Mouse (Mus musculus): ENCODE data around the gene Mllt3.

Mllt3 gene

DNA sequence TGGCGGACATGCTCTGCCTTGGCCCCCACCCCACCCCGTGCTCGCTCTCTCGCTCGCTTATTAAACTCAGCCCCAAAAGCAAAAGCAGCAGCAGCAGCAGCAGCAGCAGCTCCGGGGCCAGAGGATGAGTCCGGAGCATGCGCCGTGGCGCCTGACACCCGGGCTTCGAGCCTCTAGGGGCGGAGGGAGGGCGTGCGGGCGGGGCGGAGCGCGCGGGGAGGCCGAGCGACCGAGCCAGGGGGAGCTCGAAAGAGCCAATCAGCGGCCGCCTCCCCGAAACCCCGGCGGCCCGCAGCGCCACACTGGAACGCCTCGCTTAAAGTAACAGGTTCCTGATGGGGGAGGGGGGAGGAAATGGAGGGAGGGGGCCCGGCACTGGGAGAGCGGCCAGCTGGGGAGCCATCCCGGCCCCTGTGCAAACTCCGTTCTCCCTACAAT, at the start of gene Mllt3:
Gene Mllt3, minus strand, starts transcription at position 149 of the 438 bp plus-strand sequence.
- DNase-seq (ENCODE audit: low spot score): peak; percentile 95

DNA sequence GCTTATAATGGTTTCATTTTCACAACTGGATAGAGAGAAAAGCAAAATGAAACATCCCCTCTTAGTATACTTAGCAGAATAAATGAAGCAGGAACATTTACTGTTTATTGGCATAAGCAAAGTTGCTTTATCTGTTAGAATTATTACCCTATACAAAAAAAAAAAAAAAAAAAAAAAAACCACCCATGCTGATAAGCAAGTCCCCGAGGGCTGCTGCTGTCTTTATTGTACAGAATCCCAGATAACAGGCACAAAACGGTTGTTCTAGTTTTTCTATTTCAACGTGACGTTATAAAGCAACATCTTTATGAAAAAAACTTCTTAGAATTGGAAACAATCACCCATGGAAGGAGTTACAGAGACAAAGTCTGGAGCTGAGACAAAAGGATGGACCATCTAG, 49.2 kb upstream of the Mllt3 start:
- DNase-seq (ENCODE audit: low spot score): no peak

DNA sequence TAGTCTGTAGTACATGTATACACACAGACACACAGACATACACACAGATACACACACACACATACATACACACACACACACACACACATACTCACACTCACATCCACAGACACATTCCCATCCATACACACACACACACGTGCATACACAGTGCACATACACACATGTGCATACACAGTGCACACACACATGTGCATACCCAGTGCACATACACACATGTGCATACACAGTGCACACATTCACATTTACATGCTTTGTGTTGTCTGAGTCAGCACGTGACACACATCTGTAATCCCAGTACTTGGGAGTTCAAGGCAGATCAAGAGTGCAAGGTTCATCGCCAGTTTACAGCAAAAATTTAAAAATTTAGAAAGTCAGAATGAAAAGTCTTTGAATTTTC, 48.7 kb upstream of the Mllt3 start:
- no peak for DNase-seq (ENCODE audit: low spot score)

DNA sequence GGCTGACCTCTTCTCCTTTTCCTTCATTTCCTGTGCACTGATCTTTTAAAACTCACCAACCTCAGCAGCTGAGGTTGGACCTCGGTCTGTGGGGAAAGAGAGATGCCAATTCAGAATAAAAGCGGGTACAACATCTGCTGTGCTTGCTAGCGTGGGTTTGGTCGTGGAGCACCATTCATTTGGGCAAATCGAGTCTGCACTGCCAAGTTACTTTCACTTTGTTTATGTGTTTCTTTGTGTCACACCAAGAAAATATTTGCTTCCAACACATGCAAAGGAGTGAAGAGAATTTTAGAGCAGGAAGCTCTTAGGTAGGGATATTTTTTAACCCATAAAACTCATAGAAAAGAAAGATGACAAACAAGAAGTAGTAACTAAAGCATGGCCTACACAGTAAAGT, 48.3 kb upstream of the Mllt3 start:
- no peak for DNase-seq (ENCODE audit: low spot score)

DNA sequence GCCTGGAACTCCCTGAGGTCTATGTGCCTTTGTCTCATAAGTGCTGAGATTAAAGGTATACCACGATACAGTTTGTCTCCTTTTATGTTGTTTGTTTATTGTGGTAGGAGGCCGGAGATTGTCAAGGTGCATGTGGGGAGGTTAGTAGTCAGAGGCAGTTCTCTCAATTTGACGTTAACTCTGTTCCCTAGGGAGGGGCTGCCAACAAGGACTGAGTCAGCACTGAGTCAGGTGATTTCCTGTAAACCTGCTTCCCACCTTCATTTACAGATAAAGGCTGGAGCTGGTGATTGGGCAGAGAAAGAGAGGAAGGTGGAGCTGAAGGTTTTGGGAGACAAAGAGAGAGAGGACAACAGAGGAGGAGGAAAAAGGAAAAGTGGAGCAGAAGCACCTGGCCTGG, 45.8 kb upstream of the Mllt3 start:
- no peak for DNase-seq (ENCODE audit: low spot score)

DNA sequence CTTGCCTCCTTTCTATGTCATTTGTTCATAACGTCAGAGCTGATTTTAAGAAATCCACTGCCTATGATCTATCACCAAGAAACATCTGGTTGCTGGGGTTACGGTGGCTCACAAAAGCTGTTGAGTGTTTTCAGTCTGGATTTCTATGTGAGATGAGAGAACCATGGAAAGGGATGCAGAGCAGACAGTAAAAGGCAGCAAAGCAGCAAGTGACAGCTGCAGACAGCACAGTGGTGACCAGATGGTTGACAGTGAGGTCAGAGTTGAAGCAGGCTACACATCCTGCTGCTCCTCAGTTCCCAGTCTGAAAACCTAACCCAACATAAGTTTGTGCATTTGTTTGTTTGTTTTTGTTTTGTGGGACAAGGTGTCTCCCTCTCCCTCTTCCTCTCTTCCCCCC, 42.2 kb upstream of the Mllt3 start:
- no peak for DNase-seq (ENCODE audit: low spot score)

DNA sequence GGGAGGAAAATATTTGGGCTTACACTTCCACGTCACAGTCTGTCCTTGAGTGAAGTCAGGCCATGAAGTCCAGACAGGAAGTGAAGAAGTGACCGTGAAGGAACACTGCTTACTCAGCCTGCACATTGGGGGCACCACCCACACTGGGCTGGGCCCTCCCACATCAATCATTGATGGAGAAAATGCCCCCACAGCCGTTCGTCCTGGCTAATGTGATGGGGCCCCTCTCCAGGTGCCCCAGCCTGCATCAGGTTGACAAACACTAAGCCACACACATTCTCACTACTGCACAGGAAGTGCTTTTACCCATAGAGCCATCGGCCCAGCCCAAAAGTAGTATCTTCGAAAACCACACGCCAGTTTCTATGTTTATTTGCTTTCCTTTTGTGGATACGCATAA, 13.1 kb upstream of the Mllt3 start:
- DNase-seq (ENCODE audit: low spot score): no peak

DNA sequence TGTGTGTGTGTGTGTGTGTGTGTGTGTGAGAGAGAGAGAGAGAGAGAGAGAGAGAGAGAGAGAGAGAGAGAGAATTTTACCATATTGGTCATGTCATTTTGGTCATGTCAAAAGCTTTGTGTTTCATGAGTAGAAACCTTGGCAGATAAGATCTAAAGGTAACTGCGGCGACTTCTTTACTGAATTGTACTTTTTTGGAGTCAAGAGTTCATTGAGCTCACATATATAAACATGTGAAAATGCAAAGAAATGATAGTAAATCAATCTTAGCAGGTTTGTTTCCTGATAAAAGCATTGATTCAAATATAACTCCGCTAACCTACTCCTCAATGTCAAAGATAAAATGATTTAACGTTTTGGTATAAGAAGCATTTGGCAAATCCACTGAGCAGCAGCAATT, 12.0 kb upstream of the Mllt3 start:
- DNase-seq (ENCODE audit: low spot score): no peak

DNA sequence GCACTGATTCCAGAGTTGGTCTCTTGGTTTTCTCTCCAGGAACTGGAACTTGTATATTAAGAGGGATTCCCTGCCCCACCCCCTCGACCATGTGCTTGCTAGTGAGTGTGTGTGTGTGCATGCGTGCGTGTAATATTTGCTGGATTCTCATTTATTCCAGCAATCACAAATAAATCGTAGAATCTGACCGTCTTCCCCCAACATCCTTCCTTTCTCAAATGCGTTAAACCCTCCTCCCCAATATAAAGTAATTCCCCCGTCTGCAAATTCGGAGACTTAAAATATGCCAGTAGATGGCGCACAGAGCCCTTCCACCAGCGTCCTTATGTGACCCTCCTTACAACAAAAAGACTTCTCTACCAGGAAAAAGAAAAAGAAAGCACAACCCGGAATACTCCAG, 2.2 kb upstream of the Mllt3 start:
- peak; percentile 60 for DNase-seq (ENCODE audit: low spot score)

DNA sequence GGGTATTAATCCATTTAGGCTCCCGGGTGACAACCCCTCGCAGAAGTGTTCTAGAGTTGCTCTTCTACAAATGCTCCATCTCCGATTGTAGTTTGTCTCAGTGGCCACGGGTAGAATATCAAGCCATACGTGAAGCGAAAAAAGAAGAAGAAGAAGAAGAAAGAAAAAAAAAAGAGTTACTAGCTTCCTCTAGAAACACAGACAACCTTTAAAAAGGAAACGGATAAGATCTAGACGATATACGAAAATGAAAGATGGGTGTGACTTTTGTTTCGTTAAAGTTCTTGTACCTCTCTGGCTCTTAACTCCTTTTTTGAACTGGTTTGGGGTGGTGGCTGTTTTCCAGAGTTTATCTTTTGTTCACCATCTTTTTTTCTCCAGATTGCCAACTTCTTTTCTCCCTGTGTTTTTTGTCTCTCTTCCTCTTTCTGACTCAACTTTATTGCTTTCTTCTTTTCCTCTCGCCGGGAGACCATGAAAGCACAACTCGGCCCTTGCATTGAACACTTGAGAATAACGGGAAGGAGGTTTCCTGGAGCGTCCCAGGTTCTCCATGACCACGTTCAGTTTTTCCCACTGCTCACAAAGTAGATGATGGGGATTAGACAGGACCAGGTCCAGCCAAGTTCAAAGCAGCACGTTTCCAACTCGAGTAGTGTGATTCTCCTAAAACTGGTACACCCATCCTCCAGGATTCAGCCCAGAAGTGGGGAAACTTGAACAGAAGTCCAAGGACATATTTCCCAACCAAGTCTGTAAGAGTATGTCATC, 1.4 kb upstream of the Mllt3 start:
- peak; percentile 15 for DNase-seq (ENCODE audit: low spot score)

DNA sequence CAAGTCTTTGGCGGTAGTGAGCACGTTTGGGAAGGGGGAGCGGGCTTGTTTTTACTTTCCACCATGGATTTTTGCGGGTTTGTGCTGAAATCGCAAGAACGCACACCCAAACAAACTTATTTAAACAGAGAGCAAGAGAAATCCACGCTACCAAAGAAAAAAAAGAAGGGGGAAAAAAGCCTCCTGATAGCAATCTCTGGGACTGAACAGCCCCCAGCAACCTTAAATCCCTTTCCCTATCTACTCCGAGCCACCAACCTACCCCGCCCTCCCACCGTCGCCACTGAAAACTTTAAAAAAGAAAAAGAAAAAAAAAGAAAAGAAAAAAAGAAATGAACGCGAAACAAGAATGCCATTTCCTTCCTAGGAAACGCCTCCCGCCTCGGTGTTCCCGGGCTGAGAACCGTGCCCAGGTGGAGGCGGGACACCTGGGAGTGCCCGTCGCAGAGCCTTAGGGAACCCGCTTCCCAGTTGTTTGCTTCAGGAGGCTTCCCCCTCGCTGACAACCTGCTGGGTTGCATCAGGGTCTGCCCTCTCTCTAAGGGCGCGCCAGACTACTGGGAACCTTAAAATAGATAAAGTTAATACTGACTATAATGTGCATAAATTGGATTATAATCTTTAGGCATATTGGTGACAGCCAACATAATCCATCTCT, 694 bp upstream of the Mllt3 start:
- peak; percentile 12 for DNase-seq (ENCODE audit: low spot score)

DNA sequence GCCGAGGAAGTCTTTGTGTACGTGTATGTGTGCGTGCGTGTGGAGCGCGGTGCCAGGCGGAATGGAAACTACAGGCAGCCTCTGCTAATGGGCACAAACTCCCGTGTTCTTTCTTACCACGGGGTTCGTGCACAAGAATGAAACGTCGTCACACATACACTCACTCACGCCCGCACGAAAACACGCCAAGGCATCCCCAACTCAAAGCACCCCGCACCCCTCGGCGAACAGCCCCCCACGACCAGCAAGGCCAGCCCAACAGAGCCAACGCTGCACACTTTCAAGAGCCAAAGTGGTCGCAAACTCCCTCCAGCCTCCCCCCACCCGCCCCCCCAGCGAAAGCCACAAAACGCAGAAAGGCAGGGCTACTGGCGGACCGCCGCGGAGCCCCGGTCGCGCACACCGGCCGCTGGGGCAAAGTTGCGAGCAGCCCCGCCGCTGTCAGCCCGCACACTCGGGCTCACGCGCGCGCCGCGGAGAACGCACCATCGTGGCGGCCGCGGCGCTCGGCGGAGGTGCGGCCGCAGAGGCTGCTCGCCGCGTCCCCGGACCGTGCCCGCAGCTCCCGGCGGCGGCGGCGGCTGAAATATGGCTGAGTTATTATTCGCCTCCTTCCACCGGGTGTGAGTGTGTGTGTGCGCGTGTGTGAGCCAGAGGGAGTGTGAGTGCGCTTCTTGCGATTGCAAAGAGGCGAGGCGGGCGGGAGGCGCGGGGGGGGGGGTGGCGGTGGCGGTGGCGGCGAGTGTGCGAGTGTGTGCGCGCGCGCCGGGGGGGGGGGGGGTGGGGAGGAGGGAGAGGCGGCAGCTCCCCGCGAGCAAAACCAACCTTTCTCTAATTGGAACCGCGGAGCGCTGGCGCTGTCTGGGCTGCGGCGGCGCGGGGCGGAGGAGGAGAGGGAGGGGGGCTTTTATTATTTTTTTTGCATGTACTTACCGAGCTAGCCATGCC, 739 bp downstream of the Mllt3 start:
- DNase-seq (ENCODE audit: low spot score): peak; percentile 60

DNA sequence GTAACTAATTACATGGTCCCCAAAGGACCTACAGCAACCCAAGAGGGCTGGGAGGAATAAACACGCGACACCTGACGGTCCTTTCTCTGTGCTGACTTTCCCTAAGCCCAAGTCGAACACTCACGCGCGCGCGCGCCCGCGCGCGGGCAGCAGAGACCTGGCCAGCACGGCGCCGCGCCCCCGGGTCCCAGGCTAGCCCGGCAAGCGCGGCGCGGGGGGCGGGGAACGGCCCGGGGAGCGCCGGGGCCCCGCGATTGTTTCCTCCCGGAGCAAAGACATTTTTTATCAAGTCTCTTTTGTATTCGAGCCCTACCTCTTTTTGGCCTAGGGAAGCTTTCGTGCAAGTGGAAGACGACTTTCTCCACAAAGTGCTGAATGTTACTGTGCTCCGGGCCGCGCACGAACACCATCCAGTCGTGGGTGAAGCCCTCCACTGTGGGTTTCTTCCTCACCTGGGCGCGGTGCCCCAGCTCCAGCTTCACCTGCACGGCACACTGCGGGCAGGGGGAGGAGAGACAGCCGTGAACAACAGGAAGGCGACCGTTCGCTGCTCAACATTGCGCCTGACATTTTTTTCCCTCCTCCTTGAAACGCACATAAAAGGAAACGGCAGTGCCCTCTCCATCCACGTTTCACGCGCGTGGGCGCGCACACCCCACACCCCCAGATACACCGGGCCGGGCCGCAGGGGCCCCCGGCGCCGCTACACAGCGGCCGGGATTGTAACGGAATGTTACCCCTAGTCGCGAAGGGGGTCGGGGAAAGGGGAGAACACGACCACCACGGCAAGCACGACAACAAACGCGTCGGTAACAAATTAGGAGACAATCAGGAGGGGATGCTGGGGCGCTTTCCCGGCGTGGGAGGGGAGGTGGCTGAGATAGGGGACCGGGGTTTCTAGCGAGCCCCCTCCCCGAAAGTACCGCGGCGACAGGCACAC, 1.7 kb downstream of the Mllt3 start:
- DNase-seq (ENCODE audit: low spot score): no peak

DNA sequence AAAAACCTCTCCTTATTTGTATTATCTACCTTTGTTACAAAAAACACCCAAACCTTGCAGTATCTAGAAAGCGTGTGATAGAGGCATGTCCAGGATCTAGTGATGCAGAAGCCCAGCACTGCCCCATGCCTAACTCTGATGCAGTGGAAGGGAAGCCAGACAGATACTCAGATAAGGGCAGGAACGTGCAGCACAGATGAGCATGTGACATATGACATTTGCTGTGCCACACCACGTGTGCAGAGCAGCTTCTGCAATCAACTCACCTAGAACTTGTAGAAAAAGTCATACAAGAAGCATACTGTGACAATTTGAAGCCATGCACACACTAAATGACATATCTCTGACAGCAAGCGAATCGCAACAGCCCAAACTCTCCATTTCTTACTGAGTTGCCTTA, 9.6 kb downstream of the Mllt3 start:
- DNase-seq (ENCODE audit: low spot score): no peak

DNA sequence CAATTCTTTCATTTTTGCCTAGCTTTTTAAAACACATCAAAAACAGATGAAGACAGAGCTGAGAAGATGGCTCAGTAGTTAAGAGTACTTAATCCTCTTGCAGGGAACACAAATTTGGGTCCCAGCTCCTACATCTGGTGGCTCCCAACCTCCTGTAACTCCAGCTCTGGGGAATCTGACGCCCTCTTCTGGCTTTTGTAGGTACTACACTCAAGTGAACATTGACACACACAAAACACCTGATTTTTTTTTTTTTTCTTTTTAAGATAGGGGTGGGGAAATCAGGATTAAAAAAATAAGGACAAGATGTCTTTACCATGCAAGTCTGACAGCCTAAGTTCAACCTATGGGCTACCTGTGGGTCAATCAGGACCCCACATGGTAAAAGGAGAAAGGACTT, 10.5 kb downstream of the Mllt3 start:
- no peak for DNase-seq (ENCODE audit: low spot score)

DNA sequence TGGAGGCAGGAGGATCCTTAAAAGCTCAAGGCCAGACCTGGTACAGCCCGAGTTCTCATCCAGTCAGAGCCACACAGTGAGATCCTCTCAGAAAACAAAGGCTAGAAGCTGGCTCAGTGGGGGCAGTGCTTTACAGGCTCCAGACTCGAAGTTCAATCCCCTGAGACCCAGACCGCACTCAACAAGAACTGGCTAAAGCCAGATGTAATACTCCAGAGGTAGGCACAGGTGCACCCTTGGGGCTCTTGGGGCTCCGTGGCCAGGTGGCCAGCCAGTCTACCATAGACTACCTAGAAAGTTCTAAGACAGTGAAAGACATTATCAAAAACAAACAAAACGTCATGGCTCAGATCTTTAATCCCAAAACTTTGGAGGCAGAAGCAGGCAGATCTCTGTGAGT, 12.7 kb downstream of the Mllt3 start:
- DNase-seq (ENCODE audit: low spot score): no peak

DNA sequence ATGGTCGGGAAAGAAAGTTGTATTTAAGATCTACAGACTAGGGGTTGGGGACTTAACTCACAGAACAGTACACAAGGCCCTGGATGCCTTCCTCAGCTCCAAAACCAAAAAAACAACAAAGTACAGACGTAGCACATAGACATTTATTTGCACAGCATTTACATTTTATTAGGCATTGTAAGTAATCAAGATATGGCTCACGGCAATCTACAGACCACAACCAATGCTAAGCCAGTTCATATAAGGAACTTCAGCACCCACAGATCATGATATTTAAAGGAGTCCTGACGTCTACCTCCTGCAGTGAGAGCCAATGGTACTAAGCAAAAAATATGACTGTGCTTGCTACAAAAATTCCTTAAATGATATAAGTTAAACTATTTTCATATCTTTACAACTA, 13.5 kb downstream of the Mllt3 start:
- no peak for DNase-seq (ENCODE audit: low spot score)

DNA sequence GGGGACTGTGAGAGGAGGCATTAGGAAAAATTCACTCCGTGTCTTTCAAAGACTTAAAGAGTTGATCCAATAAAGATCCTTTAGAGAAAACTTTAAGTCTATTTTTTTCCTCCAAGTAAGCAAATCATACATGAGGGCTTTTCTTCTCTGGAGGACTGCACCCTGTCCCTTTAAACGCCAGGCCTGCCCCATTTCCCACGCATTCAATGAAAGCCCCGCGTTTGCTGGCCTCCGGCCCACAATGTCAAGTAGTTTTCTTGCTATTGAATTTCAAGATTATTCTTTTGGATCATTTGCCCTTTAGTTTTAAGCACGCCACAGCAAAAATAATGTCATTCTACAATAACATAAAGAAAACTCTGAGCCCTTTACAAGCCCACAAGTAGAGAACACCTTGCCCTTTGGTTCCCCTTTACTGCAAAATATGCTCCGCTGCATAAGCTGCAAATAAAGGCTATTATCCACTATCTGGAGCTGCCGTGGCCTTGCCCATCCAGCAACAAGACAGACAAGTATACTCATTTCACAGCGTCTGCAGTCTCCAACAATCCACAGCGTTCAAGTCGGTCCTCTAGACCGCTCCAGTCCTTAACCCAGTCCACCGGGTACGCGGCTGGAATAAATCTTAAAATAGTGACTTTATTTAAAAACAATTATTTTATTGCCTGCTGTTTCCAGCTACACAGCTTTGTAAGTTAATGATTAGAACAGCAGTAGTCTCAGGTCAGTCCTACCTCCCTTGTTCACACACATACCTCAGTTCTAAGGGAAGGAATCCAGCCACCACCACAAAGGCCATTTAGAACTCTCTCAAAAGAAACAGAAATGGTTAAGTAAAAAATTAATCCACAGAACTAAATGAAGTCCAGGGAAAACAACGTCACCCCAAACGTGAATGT, 15.5 kb downstream of the Mllt3 start:
- DNase-seq (ENCODE audit: low spot score): no peak

DNA sequence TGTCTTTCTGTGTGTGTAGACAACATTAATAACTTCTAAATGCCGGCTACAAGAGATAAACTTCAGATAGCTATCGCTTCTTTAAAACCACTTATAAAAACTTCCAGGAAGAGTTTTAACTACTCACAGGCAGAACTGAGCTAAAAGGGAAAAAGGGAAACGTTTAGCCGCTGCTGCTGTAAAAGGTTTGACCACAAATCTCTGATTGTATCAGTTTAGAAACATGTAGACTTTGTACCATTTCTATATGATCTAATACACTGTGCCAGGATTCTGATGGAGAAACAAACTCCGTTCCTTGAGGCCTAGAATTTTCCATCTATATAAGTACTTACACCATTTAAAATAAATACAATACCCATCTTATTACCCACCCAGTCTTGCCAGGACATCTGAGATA, 17.4 kb downstream of the Mllt3 start:
- no peak for DNase-seq (ENCODE audit: low spot score)

DNA sequence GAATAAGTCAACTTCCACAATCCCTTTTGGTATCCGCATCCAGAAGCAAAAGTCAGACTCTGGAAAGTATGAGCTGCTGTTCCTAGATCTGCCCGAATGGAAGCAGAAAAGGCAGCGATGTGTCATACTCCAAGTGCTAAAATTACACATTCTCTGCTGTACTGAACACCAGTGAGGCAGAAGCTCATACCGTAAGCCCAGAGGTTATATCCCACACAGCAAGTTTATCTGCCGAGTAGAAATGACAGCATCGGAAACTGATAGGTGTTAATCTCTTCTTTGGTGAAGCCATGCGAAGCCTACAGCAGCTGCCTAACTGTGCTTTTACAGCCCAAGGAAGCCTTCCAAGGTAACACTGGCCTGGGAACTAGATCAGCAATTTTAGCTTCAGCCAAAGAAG, 17.9 kb downstream of the Mllt3 start:
- no peak for DNase-seq (ENCODE audit: low spot score)

DNA sequence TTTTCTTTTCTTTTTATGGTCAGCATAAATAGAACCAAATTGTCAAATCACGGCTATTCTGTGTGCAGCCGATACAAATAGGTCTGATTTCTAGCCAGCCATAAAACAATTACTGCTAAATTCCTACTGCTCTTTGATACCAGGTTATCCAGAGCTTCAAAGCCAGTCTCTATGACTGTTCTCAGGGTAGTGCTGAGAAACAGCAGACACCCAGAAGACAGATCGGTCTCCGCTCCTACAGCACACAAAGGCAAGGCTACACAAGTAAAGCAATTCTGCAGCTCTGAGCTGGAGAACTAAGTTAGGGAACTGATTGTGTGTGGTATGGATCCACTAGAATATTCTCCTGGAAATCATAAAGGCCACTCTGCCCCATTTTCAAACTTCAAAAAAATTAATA, 20.4 kb downstream of the Mllt3 start:
- no peak for DNase-seq (ENCODE audit: low spot score)

Measured in MN1 (cell line).